Mouse (Mus musculus) lung, embryonic 15.5 days (tissue): ENCODE data around the gene Mpst. TPM values are rescaled to one million over a fixed set of nuclear protein-coding genes. Genes with fewer than 3 reads are reported as not detected.

ENCODE experiments used
- ATAC-seq: fragments of 200-750 bp; cut with Nextera tagmentation; 2 replicates; pipeline ENCODE4 v1.8.0; 2017; ENCODE audit warnings: moderate number of reproducible peaks, borderline replicate concordance; ENCODE audit not compliant: low FRiP score, low TSS enrichment; ENCODE audit errors: extremely low read depth
- H3K27ac ChIP-seq: fragments of 300-500 bp; sonication (generic); 2 replicates; pipeline ENCODE4 v1.5.1; 2015; ENCODE audit warnings: moderate library complexity, mild to moderate bottlenecking, inconsistent platforms
- H3K27me3 ChIP-seq: fragments of 300-500 bp; sonication (generic); 2 replicates; pipeline ENCODE4 v1.6.1; 2015; ENCODE audit warnings: inconsistent platforms
- H3K36me3 ChIP-seq: fragments of 300-500 bp; sonication (generic); 2 replicates; pipeline ENCODE4 v1.6.1; 2015; ENCODE audit warnings: inconsistent platforms
- H3K4me1 ChIP-seq: fragments of 300-500 bp; sonication (generic); 2 replicates; pipeline ENCODE4 v1.6.1; 2015; ENCODE audit warnings: inconsistent platforms
- H3K4me2 ChIP-seq: fragments of 300-500 bp; sonication (generic); 2 replicates; pipeline ENCODE4 v1.6.1; 2015; ENCODE audit warnings: inconsistent platforms, mild to moderate bottlenecking, moderate library complexity
- H3K4me3 ChIP-seq: fragments of 300-500 bp; sonication (generic); 2 replicates; pipeline ENCODE4 v1.5.1; 2015; ENCODE audit warnings: mild to moderate bottlenecking, inconsistent platforms
- H3K9ac ChIP-seq: fragments of 300-500 bp; sonication (generic); 2 replicates; pipeline ENCODE4 v1.6.1; 2015; ENCODE audit warnings: inconsistent platforms
- H3K9me3 ChIP-seq: fragments of 300-500 bp; sonication (generic); 2 replicates; pipeline ENCODE4 v1.6.1; 2016; ENCODE audit warnings: inconsistent platforms
- WGBS: fragments of 180-500 bp; shearing (Covaris S2); methylation state at CpG from one replicate; pipeline ENCODE4 v1.1.7; 2015; 5-methylcytosine and 5-hydroxymethylcytosine counted together
- polyA plus RNA-seq: library from polyadenylated mRNA; unstranded; fragments of >200 nt; fragmentation: Nextera tagmentation; extraction: Ambion mirVana; gene quantifications from 2 replicates; pipeline ENCODE4 v1.2.1, GENCODE M21; 2015

The Mpst gene
- polyA plus RNA-seq, 1 experiment from 2014 or later = 3.3 TPM

DNA sequence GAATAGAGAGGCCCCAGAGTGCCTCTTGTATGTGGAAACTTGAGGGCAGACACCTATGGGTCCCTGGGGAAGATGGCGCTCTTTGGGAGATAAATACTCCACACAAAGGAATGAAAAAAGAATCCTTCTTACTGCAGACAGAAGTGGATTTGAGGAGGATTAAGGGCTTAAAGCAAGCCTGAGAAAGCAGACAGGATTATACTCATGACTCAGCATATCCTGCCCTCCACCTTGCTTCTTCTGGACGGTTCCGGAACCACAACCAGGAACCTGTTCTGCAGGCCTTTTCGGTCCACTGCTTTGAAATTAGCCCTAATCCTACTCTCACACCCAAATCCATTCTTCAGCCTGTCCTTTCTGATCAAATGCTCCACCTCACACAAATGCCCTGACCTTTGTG, 24.1 kb upstream of the Mpst start:
- WGBS = 91% methylated on average over 4 of the region's 4 CpGs

DNA sequence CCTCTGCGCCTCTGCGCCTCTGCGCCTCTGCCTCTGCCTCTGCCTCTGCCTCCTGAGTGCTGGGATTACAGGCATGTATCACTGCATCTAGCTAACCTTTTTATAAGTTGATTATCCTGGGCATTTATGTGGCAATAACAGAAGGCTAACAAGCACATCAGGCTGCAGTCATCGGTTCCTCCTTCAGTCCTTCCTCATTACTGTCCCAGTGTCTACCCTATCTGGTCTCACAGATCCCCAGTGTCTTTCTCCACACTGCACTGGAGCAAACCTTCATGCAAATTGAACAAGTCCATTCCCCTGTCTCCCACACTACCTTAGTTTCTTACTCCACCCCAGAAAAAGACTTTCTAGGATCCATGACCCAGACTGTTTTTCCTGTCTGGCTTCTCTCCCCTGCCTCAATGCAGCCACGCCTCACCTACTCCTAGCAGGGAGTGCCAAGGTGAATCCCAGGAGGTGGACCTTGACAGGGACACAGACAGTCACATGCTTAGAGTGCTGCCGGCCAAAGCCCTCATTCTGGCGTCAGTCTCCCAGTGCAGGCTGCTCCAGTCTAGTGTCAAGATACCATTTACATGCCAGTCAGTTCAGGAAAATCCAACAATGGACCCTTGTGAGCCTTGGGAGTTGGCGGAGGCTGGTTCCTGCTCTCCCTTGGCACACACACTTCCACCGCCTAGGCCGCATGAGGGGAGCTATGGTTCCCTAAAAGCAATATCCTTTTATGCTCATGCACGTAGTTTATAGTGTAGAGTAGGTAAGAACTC, 22.6 kb upstream of the Mpst start:
- no peak overlapping the region for H3K4me2 ChIP-seq
- ATAC-seq = no peak
- H3K9ac ChIP-seq = no peak overlapping the region

More for the DNA sequence above, 24.1 kb upstream of the Mpst start:
- Histone ChIP-seq H3K36me3 (no peaks in the 10 kb centered on the region), H3K4me1 (0 out of 2 replicates have a peak, but pooled peaks cover 3% of the 10 kb centered on the region), H3K4me2 (no peak overlapping the region), H3K27ac (no peak overlapping the region), H3K9me3 (no peaks in the 10 kb centered on the region), H3K4me3 (no peak overlapping the region), H3K9ac (no peak overlapping the region), H3K27me3 (no peaks in the 10 kb centered on the region)
- ATAC-seq = no peak

DNA sequence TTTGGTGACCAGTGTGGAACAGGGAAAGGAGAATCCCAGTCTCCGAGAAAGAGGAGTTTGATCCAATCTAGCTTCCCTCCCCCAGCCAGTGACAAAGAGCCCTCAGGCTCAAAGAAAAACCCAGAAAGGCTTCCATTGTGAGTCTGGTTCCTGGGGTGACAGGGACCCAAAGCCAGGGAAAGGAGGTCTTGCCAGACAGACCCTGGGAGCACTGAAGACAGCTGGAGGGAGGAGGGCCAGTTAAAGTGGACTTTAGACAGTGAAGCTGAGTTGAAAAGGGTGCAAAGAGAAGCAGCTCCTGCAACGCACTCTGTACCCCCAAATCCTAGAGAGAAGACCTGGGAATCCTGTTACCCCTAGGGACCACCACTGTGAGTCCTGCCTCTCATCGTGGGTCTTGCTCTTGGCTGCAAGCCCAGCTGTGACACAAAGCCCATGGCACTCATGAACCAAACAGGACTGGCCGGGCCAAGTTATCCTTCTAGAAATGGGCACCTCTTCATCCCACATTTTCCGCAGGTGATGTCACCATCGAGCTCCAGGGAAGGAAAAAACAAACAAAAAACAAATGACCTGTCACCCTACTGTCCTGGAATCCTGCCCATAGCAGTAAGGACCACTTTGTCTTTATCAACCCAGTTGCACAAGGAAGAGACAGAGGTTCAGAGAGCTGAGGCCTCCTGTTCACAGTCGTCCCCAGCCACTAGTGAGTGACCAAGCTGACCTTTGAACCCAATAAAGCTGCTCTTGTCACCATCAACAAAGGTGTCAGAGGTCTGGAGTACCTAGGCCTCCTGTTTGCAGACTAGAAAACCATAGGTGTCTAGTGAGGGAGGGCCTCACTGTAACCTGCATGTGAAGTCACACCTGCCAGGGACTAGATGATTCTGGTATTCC, 21.7 kb upstream of the Mpst start:
- H3K27me3 ChIP-seq = no peaks in the 10 kb centered on the region
- 49% methylated on average over 7 of the region's 7 CpGs for WGBS
- H3K4me3 ChIP-seq = no peak overlapping the region
- no peaks in the 10 kb centered on the region for H3K9me3 ChIP-seq
- H3K9ac ChIP-seq = no peak overlapping the region
- no peak for ATAC-seq
- no peaks in the 10 kb centered on the region for H3K36me3 ChIP-seq
- H3K27ac ChIP-seq = peak overlapping the region; percentile 61; the same call in 1 of the 2 replicates
- H3K4me2 ChIP-seq = no peak overlapping the region
- H3K4me1 ChIP-seq = 0 out of 2 replicates have a peak, but pooled peaks cover 3% of the 10 kb centered on the region

More for the DNA sequence above, 22.6 kb upstream of the Mpst start:
- Histone ChIP-seq H3K4me1 (0 out of 2 replicates have a peak, but pooled peaks cover 3% of the 10 kb centered on the region), H3K4me3 (no peak overlapping the region), H3K27me3 (no peaks in the 10 kb centered on the region), H3K9me3 (no peaks in the 10 kb centered on the region), H3K36me3 (no peaks in the 10 kb centered on the region), H3K27ac (peak overlapping the region; percentile 61)
- WGBS = 70% methylated on average over 11 of the region's 11 CpGs

DNA sequence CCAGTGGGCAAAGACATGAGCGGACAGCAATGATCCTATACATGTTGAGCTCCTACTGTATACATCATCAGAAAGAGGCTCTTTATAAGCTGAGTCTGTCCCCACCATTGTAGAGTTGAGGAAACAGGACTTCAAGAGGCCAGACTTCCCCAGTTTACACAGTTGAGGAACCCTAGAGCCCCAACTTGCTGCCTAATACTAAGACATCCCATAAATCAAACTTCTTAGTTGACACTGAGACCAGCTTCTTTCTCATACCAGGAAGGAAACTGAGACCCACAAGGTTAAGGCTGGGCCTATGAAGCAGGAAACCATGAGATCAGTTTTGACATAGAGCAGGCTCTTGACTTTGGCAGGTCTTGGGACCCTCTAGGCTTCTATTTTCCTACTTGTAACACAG, 20.7 kb upstream of the Mpst start:
- Histone ChIP-seq H3K9me3 (no peaks in the 10 kb centered on the region), H3K4me3 (no peak overlapping the region), H3K27me3 (no peaks in the 10 kb centered on the region), H3K36me3 (no peaks in the 10 kb centered on the region), H3K4me1 (0 out of 2 replicates have a peak, but pooled peaks cover 3% of the 10 kb centered on the region), H3K27ac (no peak overlapping the region), H3K4me2 (no peak overlapping the region), H3K9ac (no peak overlapping the region)
- ATAC-seq = no peak
- WGBS = 100% methylated on average over 1 of the region's 1 CpGs

DNA sequence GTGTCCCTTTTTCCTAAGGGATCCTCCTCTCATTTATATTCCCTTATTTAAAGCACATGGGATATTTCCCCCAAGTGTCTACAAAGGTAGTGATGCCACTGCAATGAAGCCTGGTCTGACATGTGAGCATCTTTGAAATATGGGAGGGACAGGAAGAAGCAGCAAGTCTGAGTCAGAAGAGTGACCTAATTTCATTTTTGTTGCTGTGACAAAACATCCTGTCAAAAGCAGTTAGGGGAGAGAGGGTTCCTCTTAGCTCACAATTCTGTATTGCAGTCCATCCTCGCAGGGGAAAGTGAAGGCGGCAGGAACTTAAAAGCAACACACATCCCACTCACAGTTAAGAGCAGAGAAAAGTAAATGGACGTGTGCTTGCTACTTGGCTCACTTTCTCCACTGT, 15.4 kb upstream of the Mpst start:
- WGBS = 66% methylated on average over 3 of the region's 3 CpGs
- Histone ChIP-seq H3K27ac (no peak overlapping the region), H3K9ac (no peak overlapping the region), H3K36me3 (no peaks in the 10 kb centered on the region), H3K4me3 (no peak overlapping the region), H3K4me1 (no peaks in the 10 kb centered on the region), H3K27me3 (no peaks in the 10 kb centered on the region), H3K4me2 (no peak overlapping the region), H3K9me3 (no peaks in the 10 kb centered on the region)
- ATAC-seq = no peak

DNA sequence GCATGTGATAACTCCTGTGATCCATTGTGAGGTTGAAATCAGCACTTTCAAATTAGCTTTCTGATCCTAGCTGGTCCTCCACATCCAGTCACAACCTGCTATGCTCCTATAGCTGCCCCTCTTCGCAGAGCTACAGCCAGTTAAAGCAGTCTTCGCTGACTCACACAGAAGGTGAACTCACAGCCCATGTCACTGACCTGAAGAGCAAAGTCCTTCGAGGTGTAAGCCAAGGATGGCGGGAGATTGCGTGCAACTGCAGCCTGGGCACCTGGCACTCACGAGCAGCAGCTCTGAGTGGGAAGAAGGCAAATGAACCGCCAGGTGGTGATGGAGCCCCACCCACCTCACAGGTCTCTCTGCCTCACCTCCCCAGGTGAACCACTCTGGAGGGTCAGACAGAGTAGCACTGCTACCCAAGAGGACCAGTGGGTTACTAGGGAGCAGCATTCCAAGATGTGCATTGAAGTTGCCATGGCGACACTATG, 10.7 kb upstream of the Mpst start, which contains the start of gene Tex33:
Gene Tex33 (minus strand): TSS at position 435 of the 485 bp plus-strand sequence.
- H3K9me3 ChIP-seq = no peaks in the 10 kb centered on the region
- WGBS = 73% methylated on average over 8 of the region's 8 CpGs
- no peaks in the 10 kb centered on the region for H3K4me1 ChIP-seq
- no peak for ATAC-seq
- no peak within 1 kb of the TSS for H3K9ac ChIP-seq
- no peak within 1 kb of the TSS for H3K4me3 ChIP-seq
- 0 out of 2 replicates have a peak, but pooled peaks cover 4% of the 10 kb centered on the region for H3K36me3 ChIP-seq
- no peak within 1 kb of the TSS for H3K27ac ChIP-seq
- H3K27me3 ChIP-seq = no peaks in the 10 kb centered on the region
- no peak within 1 kb of the TSS for H3K4me2 ChIP-seq

DNA sequence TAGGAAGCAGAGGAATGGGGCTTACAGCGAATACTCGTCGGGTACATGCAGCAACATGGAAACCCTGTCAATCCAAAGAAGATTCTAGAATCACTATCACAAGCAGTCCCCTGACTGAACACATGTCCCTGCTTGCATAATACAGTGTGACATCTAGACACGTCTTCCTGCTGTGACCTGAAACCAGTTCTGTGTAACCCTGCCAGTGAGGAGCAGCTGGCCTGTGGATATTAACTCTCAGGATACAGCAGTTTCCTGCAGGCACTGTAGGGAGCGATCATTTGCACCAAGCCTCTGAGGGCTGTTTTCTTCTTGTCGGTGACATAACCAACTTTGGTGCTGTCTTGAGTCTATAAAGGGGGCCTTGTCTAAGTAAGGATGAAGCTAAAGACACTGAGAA, 4.9 kb upstream of the Mpst start:
- 61% methylated on average over 6 of the region's 6 CpGs for WGBS
- no peaks in the 10 kb centered on the region for H3K27me3 ChIP-seq
- ATAC-seq = no peak
- 0 out of 2 replicates have a peak overlapping the region, but pooled peaks have one; percentile 0 for H3K9ac ChIP-seq
- no peak overlapping the region for H3K4me3 ChIP-seq
- no peaks in the 10 kb centered on the region for H3K9me3 ChIP-seq
- H3K4me1 ChIP-seq = peaks cover 47% of the 10 kb centered on the region
- peak overlapping the region; percentile 99 for H3K27ac ChIP-seq
- peak overlapping the region; percentile 89 for H3K4me2 ChIP-seq
- H3K36me3 ChIP-seq = 0 out of 2 replicates have a peak, but pooled peaks cover 4% of the 10 kb centered on the region

DNA sequence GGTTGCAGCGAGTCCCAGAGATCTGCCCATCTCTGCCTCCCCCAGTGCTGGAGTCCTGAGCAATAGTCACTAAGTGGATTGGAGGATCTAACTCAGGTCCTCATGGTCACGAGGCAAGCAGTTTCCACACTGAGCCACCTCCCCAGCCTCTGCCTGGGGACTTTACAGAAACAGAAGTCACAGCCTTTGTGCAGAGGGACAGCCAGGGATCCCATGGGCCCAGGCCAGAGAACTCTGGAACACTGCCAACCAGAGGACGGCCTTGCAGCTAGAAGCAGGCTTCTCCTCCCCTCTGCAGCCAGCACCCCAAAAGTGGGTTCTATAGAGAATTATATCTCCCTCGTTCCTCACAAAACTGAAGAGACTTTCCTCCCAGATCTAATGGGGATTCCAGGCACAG, 4.3 kb upstream of the Mpst start:
- peak overlapping the region; percentile 99 for H3K27ac ChIP-seq
- peaks cover 47% of the 10 kb centered on the region for H3K4me1 ChIP-seq
- no peaks in the 10 kb centered on the region for H3K9me3 ChIP-seq
- ATAC-seq = no peak
- 0 out of 2 replicates have a peak, but pooled peaks cover 4% of the 10 kb centered on the region for H3K36me3 ChIP-seq
- WGBS = 26% methylated on average over 4 of the region's 4 CpGs
- H3K9ac ChIP-seq = 0 out of 2 replicates have a peak overlapping the region, but pooled peaks have one; percentile 0
- H3K4me2 ChIP-seq = peak overlapping the region; percentile 89
- H3K4me3 ChIP-seq = no peak overlapping the region
- H3K27me3 ChIP-seq = no peaks in the 10 kb centered on the region

DNA sequence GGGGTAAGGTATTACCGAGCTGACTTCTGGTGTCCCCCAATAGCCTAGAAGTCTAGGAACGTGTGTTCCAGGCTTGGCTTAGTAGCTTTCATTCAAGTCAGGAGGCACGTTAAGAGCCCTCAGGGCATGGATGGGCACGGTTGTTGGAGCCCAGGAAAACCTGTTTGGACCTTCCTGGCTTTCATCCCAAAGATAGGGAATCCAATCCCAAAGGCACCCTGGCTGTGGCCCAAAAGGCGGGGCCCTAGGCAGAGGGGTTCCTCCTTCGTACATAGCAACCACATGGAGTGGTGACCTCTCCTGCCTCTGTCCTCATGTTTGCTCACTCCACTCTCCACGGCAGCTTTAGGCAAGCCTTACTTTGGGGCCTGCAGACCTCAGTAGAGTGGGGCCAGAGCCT, 3.8 kb upstream of the Mpst start:
- ATAC-seq = peak; percentile 15; the same call in 1 of the 2 replicates
- Histone ChIP-seq H3K4me2 (peak overlapping the region; percentile 89), H3K36me3 (0 out of 2 replicates have a peak, but pooled peaks cover 4% of the 10 kb centered on the region), H3K4me1 (peaks cover 51% of the 10 kb centered on the region), H3K27ac (peak overlapping the region; percentile 99), H3K9ac (no peak overlapping the region), H3K9me3 (no peaks in the 10 kb centered on the region), H3K27me3 (no peaks in the 10 kb centered on the region), H3K4me3 (no peak overlapping the region)
- 45% methylated on average over 7 of the region's 7 CpGs for WGBS

DNA sequence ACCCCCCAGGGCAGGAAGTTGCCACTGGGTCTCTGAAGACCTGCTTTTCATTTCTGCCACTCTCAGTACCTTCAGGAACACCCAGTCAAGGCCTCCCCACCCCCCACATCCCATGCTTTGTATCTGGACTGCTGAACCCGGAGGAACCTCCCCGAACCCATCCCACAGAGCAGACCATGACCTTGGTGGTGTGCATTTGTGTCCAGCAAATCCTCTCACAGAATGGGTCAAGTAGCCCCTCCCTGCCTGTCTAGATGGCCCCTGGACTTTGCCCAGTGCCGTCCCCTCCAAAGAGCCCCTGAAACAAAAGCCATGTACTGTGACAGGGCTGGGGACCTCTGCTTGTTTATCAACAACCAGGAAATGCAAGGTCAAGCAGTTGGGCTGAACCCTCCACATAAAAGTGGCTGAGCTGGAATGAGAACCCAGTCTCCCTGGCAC, 2.9 kb upstream of the Mpst start:
- no peak for ATAC-seq
- Histone ChIP-seq H3K9ac (0 out of 2 replicates have a peak overlapping the region, but pooled peaks have one; percentile 13), H3K27me3 (no peaks in the 10 kb centered on the region), H3K27ac (peak overlapping the region; percentile 99), H3K9me3 (no peaks in the 10 kb centered on the region), H3K4me3 (peak overlapping the region; percentile 69), H3K36me3 (0 out of 2 replicates have a peak, but pooled peaks cover 4% of the 10 kb centered on the region), H3K4me2 (peak overlapping the region; percentile 89), H3K4me1 (peaks cover 57% of the 10 kb centered on the region)
- 38% methylated on average over 3 of the region's 3 CpGs for WGBS

DNA sequence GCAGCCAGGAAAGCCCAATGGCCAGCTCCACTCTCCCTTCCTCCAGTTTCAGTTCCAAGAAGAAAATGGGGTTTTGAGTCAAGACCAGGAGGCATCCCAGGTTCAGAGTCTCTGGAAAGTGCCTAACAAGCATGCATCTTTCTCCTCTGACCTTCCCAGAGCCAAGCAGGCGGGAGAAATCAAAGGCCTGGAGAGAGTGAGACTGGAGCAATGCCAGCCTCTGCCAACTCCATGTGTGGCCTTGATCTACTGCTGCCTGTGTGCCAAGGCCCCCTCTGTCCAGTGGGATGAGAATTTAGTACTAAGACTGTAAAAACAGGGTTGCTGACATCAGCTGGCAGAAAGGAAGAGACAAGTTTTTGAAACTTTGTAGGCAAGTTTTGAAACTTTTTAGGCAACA, 2.3 kb upstream of the Mpst start:
- H3K4me3 ChIP-seq = peak overlapping the region; percentile 69
- no peaks in the 10 kb centered on the region for H3K27me3 ChIP-seq
- peaks cover 57% of the 10 kb centered on the region for H3K4me1 ChIP-seq
- 8% methylated on average over 1 of the region's 1 CpGs for WGBS
- ATAC-seq = no peak
- H3K27ac ChIP-seq = peak overlapping the region; percentile 99
- H3K36me3 ChIP-seq = 0 out of 2 replicates have a peak, but pooled peaks cover 4% of the 10 kb centered on the region
- H3K9ac ChIP-seq = 0 out of 2 replicates have a peak overlapping the region, but pooled peaks have one; percentile 13
- peak overlapping the region; percentile 89 for H3K4me2 ChIP-seq
- H3K9me3 ChIP-seq = no peaks in the 10 kb centered on the region
